In the genomic region with DNA sequence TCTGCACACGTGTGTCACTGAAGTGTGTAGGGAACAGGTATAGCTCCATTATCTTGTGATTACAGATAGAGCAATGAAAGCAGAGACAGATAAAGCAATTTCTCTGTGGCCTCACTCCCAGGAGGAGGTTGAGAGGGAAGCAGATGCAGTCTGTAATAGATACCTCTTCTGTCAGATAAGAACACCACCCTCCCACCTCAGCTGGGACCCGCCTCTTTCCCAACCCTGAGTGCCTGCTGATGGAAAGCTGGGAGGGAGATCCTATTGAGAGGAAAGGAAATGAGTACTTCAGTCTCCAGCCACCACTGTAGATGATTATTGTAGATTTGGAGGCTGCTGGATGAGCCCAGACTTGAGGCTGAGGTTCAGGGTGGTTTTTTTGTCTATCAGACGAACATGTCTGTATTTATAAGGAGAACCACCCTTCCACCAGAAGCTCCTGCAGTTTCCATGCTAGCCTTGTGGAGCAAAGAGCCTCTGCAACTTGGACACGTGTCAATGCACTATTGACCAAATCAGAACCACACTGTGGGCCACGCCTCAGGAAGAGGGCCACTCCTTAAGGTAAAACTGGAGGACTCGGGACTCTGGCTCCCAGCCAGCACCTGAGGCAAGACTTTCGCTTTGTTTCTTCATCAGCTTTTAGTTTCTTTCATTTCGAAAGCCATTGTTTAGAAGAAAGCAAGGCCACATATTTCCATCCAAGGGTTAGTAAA, we compare ENCODE assay signal across 11 mouse cellular contexts. TPM values are rescaled to one million over a fixed set of nuclear protein-coding genes. Genes with fewer than 3 reads are reported as not detected.
DNase-seq lines count a peak whose midpoint lies in the region; ATAC-seq lines count a peak whose summit lies in the region.
"Had no signal": no experiment of that assay in that cellular context is flagged by ENCODE, and none has a peak within 500 bp of the region (broad histone marks: within the 10 kb centered on the region; RNA-seq: fewer than 3 reads in every experiment).

No protein-coding gene starts in this region.

- no peaks in the 10 kb centered on the region for H3K9me3 ChIP-seq in hindbrain, embryonic 12.5 days (replicated peaks)
- H3K9me3 ChIP-seq in hindbrain, embryonic 10.5 days: no peaks in the 10 kb centered on the region
- H3K9me3 ChIP-seq: limb, embryonic 13.5 days had no signal

- H3K27ac ChIP-seq in hindbrain, embryonic 12.5 days: no peak overlapping the region
- H3K27ac ChIP-seq in hindbrain, embryonic 10.5 days: no peak overlapping the region
- H3K27ac ChIP-seq: limb, embryonic 13.5 days had no signal

- no peaks in the 10 kb centered on the region for H3K4me1 ChIP-seq in hindbrain, embryonic 12.5 days
- H3K4me1 ChIP-seq in hindbrain, embryonic 10.5 days (replicated peaks): no peaks in the 10 kb centered on the region

- H3K4me2 ChIP-seq in hindbrain, embryonic 12.5 days (replicated peaks): no peak overlapping the region
- H3K4me2 ChIP-seq: limb, embryonic 13.5 days had no signal

- H3K9ac ChIP-seq in hindbrain, embryonic 12.5 days: no peak overlapping the region
- H3K9ac ChIP-seq: limb, embryonic 13.5 days had no signal

- ATAC-seq in hindbrain, embryonic 12.5 days (ENCODE audit: low FRiP score): peak; percentile 48
- ATAC-seq: CD4-positive, CD25-positive, alpha-beta regulatory T cell, adult 4 months; midbrain, embryonic 16.5 days had no signal

- no peaks in the 10 kb centered on the region for H3K27me3 ChIP-seq in hindbrain, embryonic 12.5 days
- no peaks in the 10 kb centered on the region for H3K27me3 ChIP-seq in hindbrain, embryonic 10.5 days (ENCODE audit: insufficient read depth, poor library complexity, severe bottlenecking)
- H3K27me3 ChIP-seq: limb, embryonic 13.5 days had no signal

- 82% methylated on average over 8 of the region's 8 CpGs for WGBS in hindbrain, embryonic 12.5 days
- WGBS in hindbrain, embryonic 10.5 days: 79% methylated on average over 8 of the region's 8 CpGs

- no peak overlapping the region for H3K4me3 ChIP-seq in hindbrain, embryonic 12.5 days
- H3K4me3 ChIP-seq in hindbrain, embryonic 10.5 days: no peak overlapping the region
- H3K4me3 ChIP-seq: limb, embryonic 13.5 days had no signal

- no peak for DNase-seq in hindbrain, embryonic 10.5 days (ENCODE audit: low spot score)
- DNase-seq in MN1 (ENCODE audit: low spot score): peak; percentile 18
- peak; percentile 23 to 45 for DNase-seq in kidney, adult 8-10 months
- DNase-seq in lung, postnatal 25 days (ENCODE audit: low spot score): peak; percentile 56
- DNase-seq in right cerebral cortex, postnatal 25 days: no peak
- no peak for DNase-seq in cerebellum, postnatal 4 days (ENCODE audit: low spot score in 2 of 2)
- no peak for DNase-seq in spleen, adult 12 weeks (ENCODE audit: low spot score)

- H3K36me3 ChIP-seq in hindbrain, embryonic 12.5 days: no peaks in the 10 kb centered on the region
- no peaks in the 10 kb centered on the region for H3K36me3 ChIP-seq in hindbrain, embryonic 10.5 days
- H3K36me3 ChIP-seq: limb, embryonic 13.5 days had no signal

RNA-seq across cellular contexts. Expression of gene Plekha5, which starts 55.3 kb away (rescaled TPM):
- 49.4 and 50.9 TPM in 2 replicates for polyA plus RNA-seq in hindbrain, embryonic 12.5 days (2016; fragmentation: Nextera tagmentation; extraction: Ambion mirVana)
- 35.5 and 43.1 TPM in 2 replicates for polyA plus RNA-seq in hindbrain, embryonic 10.5 days (2016; fragmentation: Nextera tagmentation; extraction: Ambion mirVana)

Comparison
In these comparisons a context has a peak if more than half of its experiments do, and no peak if none do; other contexts are left out.
1. DNase-seq: peak in MN1 (single experiment), kidney, adult 8-10 months (2 of 2) and lung, postnatal 25 days (single experiment); none in hindbrain, embryonic 10.5 days (single experiment), right cerebral cortex, postnatal 25 days (single experiment), cerebellum, postnatal 4 days (0 of 2) and spleen, adult 12 weeks (single experiment).